Mouse (Mus musculus) neural tube, embryonic 13.5 days (tissue): ENCODE measurements around the gene Frmd8. TPM values are rescaled to one million over a fixed set of nuclear protein-coding genes. Genes with fewer than 3 reads are reported as not detected.

ENCODE experiments used
- ATAC-seq: fragments of 200-750 bp; cut with Nextera tagmentation; 2 replicates; pipeline ENCODE4 v1.8.0; 2017; ENCODE audit warnings: low read depth, mild to moderate bottlenecking, moderate TSS enrichment, moderate library complexity
- H3K27ac ChIP-seq: fragments of 300-500 bp; sonication (generic); replicated peaks from 2 replicates; pipeline ENCODE4 v1.5.1; 2015; ENCODE audit warnings: moderate library complexity, mild to moderate bottlenecking, inconsistent platforms
- H3K27me3 ChIP-seq: fragments of 300-500 bp; sonication (generic); 2 replicates; pipeline ENCODE4 v1.6.1; 2015; ENCODE audit warnings: mild to moderate bottlenecking, inconsistent platforms
- H3K36me3 ChIP-seq: fragments of 300-500 bp; sonication (generic); 2 replicates; pipeline ENCODE4 v1.6.1; 2015; ENCODE audit warnings: mild to moderate bottlenecking, inconsistent platforms
- H3K4me1 ChIP-seq: fragments of 300-500 bp; sonication (generic); replicated peaks from 2 replicates; pipeline ENCODE4 v1.6.1; 2015; ENCODE audit warnings: inconsistent platforms
- H3K4me2 ChIP-seq: fragments of 300-500 bp; sonication (generic); 2 replicates; pipeline ENCODE4 v1.6.1; 2015; ENCODE audit warnings: inconsistent platforms, mild to moderate bottlenecking, moderate library complexity
- H3K4me3 ChIP-seq: fragments of 300-500 bp; sonication (generic); 2 replicates; pipeline ENCODE4 v1.5.1; 2015; ENCODE audit warnings: mild to moderate bottlenecking, inconsistent platforms
- H3K9ac ChIP-seq: fragments of 300-500 bp; sonication (generic); 2 replicates; pipeline ENCODE4 v1.6.1; 2015; ENCODE audit warnings: moderate library complexity, mild to moderate bottlenecking, inconsistent platforms
- H3K9me3 ChIP-seq: fragments of 300-500 bp; sonication (generic); 2 replicates; pipeline ENCODE4 v1.6.1; 2016; ENCODE audit warnings: inconsistent platforms
- WGBS: fragments of 180-500 bp; shearing (Covaris S2); methylation state at CpG from one replicate; pipeline ENCODE4 v1.1.7; 2015; 5-methylcytosine and 5-hydroxymethylcytosine counted together
- polyA plus RNA-seq: library from polyadenylated mRNA; unstranded; fragments of >200 nt; fragmentation: Nextera tagmentation; extraction: Ambion mirVana; gene quantifications from 2 replicates; pipeline ENCODE4 v1.2.1, GENCODE M21; 2015

Gene Frmd8
- polyA plus RNA-seq, 1 experiment from 2014 or later: 21.1 TPM

DNA sequence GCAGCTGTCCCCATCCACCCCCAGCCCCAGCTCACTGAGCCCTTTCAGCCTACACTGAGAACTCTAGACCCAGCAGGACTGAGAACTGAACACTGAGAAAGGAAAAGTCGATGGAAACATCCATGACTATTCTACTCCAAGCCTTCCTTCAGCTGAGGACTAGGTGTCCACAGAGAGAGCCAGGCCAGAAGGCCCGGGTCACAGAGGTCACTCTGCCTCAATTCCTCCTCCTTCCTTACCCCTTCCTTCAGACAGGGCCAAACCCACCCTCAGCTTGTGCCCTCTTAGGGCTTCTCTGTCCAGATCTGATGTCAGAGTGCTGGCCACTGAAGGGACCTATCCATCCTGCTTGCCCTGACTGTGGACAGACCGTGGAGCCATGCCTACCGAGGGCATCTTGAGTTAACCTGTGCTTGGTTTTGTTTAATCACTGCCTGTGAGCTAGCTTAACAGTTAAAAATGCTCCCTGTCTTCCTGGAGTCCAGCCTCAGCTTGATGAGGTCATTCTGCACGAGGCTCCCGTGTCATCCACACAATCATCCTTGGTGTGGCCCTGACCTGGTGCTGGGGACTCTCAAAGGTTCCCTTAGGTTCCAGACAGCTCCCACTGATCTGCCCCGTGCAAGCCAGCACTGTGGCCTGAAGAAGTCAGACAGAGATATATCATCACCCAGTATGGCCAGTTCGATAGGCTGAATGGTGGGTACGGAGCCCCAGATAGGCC is 64.1 kb downstream of the Frmd8 start:
- ATAC-seq: peak; percentile 8; the same call in 1 of the 2 replicates
- peaks cover 58% of the 10 kb centered on the region for H3K4me1 ChIP-seq
- H3K4me2 ChIP-seq: no peak overlapping the region
- no peaks in the 10 kb centered on the region for H3K9me3 ChIP-seq
- no peaks in the 10 kb centered on the region for H3K36me3 ChIP-seq
- 77% methylated on average over 9 of the region's 9 CpGs for WGBS
- peak overlapping the region; percentile 52; the same call in 1 of the 2 replicates for H3K9ac ChIP-seq
- H3K27me3 ChIP-seq: no peaks in the 10 kb centered on the region
- H3K4me3 ChIP-seq: no peak overlapping the region
- peak overlapping the region; percentile 94 for H3K27ac ChIP-seq

DNA sequence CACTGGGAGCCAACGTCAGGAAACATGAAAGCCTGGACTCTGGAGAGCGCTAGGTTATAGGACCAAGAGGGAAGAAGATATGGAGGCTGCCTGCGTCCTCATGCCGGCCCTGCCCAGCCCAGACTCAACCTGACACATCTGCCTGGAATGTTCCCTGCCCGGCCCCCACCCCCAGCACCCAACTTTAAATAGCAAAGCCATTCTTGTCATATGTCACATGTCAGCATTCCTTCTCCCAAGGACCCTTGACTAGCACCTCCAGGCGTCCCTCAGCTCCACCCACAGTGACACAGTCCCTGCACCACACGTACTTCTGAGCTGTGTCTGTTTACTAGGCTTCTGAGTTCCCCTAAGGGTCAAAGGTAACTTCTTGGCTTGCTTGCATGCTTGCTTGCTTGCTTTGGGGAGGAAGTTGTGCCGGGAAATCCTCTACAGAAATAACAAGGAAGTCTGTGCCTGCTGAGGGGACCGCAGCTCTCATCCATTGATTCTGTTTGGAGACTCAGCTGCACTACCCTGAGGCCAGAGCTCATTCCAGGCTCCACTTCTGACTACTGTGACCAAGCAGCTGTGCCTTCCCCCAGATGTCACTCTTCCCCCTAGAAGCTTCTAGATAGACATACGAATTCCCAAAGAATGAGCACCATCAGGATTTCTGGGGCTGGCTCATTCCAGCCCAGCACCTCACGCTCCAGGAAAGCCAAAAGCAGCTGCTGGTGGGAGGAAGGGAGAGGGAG is 64.8 kb downstream of the Frmd8 start:
- Histone ChIP-seq H3K9me3 (no peaks in the 10 kb centered on the region), H3K4me1 (peaks cover 65% of the 10 kb centered on the region), H3K4me2 (no peak overlapping the region), H3K27ac (peak overlapping the region; percentile 94), H3K27me3 (no peaks in the 10 kb centered on the region), H3K36me3 (no peaks in the 10 kb centered on the region), H3K9ac (peak overlapping the region; percentile 52; the same call in 1 of the 2 replicates), H3K4me3 (no peak overlapping the region)
- ATAC-seq: no peak
- whole genome bisulfite sequencing: 45% methylated on average over 11 of the region's 11 CpGs

DNA sequence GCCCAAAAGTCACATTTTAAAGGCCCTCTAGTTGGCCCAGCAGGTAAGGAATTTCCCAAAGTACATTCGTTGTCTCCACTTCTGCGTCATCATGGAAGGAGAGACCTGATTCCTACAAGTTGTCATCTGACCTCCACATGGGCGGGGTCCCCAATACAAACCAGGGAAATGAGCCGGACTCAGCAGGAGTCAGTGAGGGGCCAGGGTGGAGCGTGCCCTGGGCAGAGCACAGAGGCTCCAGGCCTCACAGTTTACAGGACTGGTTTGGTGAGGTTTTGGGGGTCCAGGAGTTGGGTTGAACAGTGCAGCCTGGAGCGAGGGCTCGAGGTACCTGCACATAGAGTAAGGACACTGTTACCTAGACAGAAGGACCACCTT is 65.4 kb downstream of the Frmd8 start:
- no peak for ATAC-seq
- H3K4me3 ChIP-seq: no peak overlapping the region
- no peaks in the 10 kb centered on the region for H3K9me3 ChIP-seq
- no peaks in the 10 kb centered on the region for H3K27me3 ChIP-seq
- H3K9ac ChIP-seq: no peak overlapping the region
- H3K27ac ChIP-seq: peak overlapping the region; percentile 94
- no peaks in the 10 kb centered on the region for H3K36me3 ChIP-seq
- 57% methylated on average over 7 of the region's 7 CpGs for WGBS
- no peak overlapping the region for H3K4me2 ChIP-seq
- H3K4me1 ChIP-seq: peaks cover 71% of the 10 kb centered on the region

DNA sequence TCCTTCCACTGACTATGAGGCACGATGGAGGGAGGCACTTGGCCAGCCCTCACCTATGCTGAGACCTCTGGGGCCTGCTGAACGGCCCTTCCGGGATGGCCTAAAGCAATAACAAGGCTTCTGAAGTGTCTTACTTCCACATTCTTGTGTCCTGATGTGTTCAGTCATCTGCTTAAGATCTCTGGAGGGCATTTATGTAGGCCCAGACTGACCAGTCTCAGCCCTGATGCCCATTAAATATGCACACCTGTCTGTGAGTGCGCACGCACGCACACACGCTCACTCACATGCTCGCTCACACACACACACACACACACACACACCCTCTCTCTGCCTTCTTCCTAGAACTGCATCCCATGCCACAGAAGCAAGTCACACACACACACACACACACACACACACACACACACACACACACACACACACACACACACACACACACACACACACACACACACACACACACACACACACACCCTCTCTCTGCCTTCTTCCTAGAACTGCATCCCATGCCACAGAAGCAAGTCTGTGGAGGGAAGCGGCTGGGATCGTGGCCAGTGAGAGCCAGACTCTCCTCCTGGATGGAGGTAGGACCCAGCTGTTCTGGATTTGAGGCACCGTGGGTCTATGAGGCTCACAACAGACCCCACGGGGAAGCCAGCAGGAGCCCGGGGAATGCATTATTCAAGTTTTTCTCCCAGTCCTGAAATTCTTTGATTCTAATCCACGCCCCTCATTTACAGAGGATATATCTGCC is 65.9 kb downstream of the Frmd8 start:
- WGBS: 64% methylated on average over 14 of the region's 14 CpGs
- ATAC-seq: no peak
- H3K4me1 ChIP-seq: peaks cover 76% of the 10 kb centered on the region
- H3K36me3 ChIP-seq: no peaks in the 10 kb centered on the region
- no peak overlapping the region for H3K9ac ChIP-seq
- peak overlapping the region; percentile 94 for H3K27ac ChIP-seq
- no peak overlapping the region for H3K4me3 ChIP-seq
- H3K4me2 ChIP-seq: no peak overlapping the region
- H3K27me3 ChIP-seq: no peaks in the 10 kb centered on the region
- no peaks in the 10 kb centered on the region for H3K9me3 ChIP-seq

DNA sequence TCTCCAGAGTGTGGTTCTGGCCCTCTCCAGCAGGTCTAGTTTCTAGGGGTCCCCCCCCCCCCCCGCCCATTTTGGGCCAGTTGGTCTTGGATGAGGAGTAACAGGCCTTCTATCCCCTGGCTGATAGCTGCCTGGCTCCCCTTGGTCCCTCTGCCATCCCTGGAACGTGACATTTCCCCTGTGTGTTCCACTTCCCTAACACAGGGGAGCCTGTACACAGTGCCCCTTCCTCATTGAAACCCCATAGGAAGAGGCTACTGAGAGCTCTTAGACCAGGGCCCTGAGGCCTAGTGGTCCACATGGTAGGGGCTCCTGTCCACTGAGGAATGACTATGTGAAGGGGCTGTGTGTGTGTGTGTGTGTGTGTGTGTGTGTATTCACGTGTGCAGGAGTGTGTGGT is 67.3 kb downstream of the Frmd8 start:
- 54% methylated on average over 3 of the region's 3 CpGs for WGBS
- H3K9me3 ChIP-seq: no peaks in the 10 kb centered on the region
- no peak overlapping the region for H3K4me3 ChIP-seq
- H3K27ac ChIP-seq: no peak overlapping the region
- no peak overlapping the region for H3K9ac ChIP-seq
- no peaks in the 10 kb centered on the region for H3K27me3 ChIP-seq
- H3K36me3 ChIP-seq: no peaks in the 10 kb centered on the region
- peaks cover 79% of the 10 kb centered on the region for H3K4me1 ChIP-seq
- no peak overlapping the region for H3K4me2 ChIP-seq
- no peak for ATAC-seq

DNA sequence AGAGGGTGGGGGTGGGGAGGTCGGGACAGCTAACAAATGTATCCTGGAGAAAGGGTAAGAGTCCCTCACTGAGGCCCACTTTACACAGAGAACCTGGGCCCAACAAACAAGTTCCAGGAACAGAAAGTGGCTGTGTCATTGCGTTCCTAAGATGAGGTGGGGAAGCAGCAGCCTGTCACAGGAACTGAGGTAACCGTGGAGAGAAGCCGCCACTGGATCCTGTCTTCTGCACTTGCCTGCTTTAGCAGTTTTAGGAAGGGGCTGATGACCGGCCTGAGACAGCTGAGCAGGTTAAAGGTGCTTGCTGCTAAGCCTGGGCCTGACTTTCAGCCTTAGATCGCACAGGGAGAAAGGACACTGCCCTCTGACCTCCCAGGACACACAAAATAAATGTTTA is 68.3 kb downstream of the Frmd8 start:
- Histone ChIP-seq H3K4me2 (no peak overlapping the region), H3K4me1 (peaks cover 71% of the 10 kb centered on the region)

DNA sequence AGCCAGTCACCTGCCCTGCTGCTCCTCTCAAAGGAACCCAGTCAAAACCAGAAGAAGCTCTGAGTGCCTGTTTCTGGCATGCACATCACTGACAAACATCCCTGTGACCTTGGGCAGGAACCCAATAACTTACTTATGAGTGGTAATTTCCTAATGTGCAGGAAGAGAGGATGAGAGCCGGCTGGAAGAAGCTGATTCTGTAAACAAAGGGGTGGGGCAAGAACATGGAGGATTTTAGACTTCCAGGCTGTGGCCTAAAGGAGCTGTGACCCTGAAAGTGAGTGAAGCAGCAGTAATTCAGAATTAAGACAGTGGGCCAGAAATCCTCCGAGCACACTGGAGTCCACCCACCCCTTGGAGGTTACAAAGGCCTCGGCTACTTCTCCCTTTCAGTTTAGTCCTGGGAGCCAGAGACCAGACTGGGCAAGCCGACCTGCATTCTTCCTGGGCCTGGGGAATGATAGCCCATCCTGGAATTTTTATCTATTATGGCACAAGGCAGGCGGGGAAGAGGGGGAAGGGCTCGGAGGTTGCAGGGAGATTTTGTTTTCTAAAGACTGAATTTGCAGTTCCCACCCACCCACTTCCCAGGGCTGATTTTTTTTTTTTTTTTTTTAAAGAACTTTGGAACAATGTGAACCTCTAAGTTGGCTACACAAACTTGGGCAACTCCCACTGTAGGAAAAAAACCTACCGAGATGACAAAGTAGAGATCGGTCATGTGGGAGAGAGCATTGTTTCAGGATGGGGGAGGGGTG is 68.8 kb downstream of the Frmd8 start:
- H3K4me1 ChIP-seq: peaks cover 65% of the 10 kb centered on the region
- no peak overlapping the region for H3K4me3 ChIP-seq
- H3K4me2 ChIP-seq: peak overlapping the region; percentile 17; the same call in 1 of the 2 replicates
- ATAC-seq: no peak
- H3K9ac ChIP-seq: peak overlapping the region; percentile 46; the same call in 1 of the 2 replicates
- no peaks in the 10 kb centered on the region for H3K36me3 ChIP-seq
- WGBS: 7% methylated on average over 8 of the region's 8 CpGs
- H3K9me3 ChIP-seq: no peaks in the 10 kb centered on the region
- H3K27me3 ChIP-seq: no peaks in the 10 kb centered on the region
- H3K27ac ChIP-seq: peak overlapping the region; percentile 80

More for the DNA sequence above, 68.3 kb downstream of the Frmd8 start:
- Histone ChIP-seq H3K9ac (no peak overlapping the region), H3K27me3 (no peaks in the 10 kb centered on the region), H3K36me3 (no peaks in the 10 kb centered on the region), H3K4me3 (no peak overlapping the region), H3K9me3 (no peaks in the 10 kb centered on the region), H3K27ac (peak overlapping the region; percentile 80)
- 25% methylated on average over 6 of the region's 6 CpGs for WGBS
- ATAC-seq: no peak

DNA sequence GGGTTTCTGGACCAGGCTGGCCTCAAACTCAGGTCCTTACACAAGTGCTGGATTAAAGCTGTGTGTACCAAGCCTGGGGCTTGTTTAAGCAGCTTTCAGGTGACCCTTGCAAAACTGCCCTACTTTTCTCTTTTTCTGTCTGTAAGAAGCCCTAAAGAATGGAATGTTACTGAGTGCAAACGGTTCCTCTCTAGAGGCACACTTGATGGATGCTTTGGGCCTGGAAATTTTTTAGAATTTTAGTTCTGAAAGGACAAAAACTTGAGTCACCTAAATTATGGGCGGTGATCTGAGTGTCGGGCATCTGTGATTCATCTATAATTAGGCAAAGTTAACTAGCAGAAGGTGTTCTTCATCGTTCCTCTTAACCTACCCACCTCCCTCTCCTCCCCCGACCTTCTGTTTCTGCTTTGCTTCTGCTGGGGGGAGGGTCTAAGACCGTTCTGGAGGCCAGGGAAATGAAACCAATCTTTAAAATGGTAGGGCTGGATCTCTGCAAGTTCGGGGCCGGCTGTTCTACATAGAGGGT is 70.6 kb downstream of the Frmd8 start:
- peaks cover 47% of the 10 kb centered on the region for H3K4me1 ChIP-seq
- peak overlapping the region; percentile 82 for H3K4me3 ChIP-seq
- H3K9me3 ChIP-seq: no peaks in the 10 kb centered on the region
- no peaks in the 10 kb centered on the region for H3K27me3 ChIP-seq
- WGBS: 33% methylated on average over 8 of the region's 8 CpGs
- peak overlapping the region; percentile 100 for H3K27ac ChIP-seq
- H3K4me2 ChIP-seq: peak overlapping the region; percentile 100
- H3K36me3 ChIP-seq: no peaks in the 10 kb centered on the region
- H3K9ac ChIP-seq: peak overlapping the region; percentile 79
- no peak for ATAC-seq

DNA sequence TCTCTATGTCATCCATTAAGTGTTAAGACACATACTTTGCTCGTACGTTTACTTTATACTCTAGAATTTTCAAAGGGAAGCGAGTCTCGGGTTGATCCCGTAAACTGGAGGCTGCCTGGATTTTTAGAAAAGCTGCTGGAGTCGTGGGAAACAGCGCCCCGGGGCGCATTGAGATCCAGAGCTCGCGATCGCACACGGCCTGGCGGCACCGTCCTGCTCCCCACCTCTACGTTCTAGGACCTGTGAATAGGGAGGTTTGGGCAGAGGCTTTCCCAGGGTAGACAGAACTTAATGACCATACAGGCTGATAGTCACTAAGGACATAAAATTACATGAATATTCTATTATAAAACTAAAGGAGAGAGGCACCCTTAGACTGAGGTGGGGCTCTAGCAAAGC is 71.2 kb downstream of the Frmd8 start:
- Histone ChIP-seq H3K27ac (peak overlapping the region; percentile 100), H3K4me1 (peaks cover 44% of the 10 kb centered on the region), H3K27me3 (no peaks in the 10 kb centered on the region), H3K9ac (peak overlapping the region; percentile 79), H3K36me3 (peaks cover under 1% of the 10 kb centered on the region; the same call in 1 of the 2 replicates), H3K4me2 (peak overlapping the region; percentile 100), H3K4me3 (peak overlapping the region; percentile 82), H3K9me3 (no peaks in the 10 kb centered on the region)
- 2% methylated on average over 16 of the region's 16 CpGs for WGBS
- peak; percentile 40; the same call in 1 of the 2 replicates for ATAC-seq

DNA sequence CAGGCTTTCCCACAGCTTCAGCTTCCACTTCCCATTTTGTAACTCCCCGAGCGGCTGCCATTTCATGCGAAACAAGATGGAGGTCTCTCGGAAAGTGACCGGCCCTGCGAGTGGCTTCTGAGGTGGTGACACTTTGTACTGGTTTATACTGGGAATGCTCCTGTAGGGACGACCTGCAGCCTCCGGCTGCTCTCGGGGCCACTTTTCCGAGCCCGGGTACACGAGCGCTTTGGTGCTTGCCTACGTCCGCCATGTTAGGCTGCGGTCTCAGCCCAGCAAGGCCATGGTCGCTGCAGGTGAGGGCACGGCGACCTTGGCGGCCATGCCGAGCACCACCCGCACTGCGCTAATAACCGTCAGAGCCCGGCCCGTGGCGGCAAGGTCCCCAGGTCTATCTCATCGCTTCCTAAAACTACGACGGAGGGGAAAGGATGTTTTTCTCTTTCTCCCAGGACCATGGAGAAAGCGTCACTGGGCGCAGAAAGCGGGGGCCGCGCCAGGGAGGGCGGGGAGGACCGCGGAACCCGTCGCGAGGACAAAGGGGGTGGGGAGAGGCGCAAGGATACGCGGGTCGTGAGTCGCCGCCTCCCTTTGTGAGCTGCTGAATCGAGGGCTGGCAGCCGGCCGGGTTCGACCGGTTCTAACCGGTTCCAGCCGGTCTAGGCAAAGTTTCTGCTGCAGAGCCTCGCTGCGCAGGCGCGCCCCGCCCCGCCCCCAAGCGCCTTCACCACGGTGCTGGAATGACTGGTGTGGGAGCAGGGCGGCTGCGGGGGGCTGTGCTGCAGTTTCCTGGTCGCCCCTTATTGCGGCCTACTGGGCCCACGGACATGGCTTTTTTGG is 71.8 kb downstream of the Frmd8 start:
- peaks cover 6% of the 10 kb centered on the region for H3K36me3 ChIP-seq
- peak overlapping the region; percentile 100 for H3K4me2 ChIP-seq
- no peaks in the 10 kb centered on the region for H3K9me3 ChIP-seq
- peak overlapping the region; percentile 99 for H3K9ac ChIP-seq
- peak; percentile 97 for ATAC-seq
- peaks cover 40% of the 10 kb centered on the region for H3K4me1 ChIP-seq
- H3K4me3 ChIP-seq: peak overlapping the region; percentile 82
- under 1% methylated on average over 67 of the region's 67 CpGs for WGBS
- no peaks in the 10 kb centered on the region for H3K27me3 ChIP-seq
- H3K27ac ChIP-seq: peak overlapping the region; percentile 100

DNA sequence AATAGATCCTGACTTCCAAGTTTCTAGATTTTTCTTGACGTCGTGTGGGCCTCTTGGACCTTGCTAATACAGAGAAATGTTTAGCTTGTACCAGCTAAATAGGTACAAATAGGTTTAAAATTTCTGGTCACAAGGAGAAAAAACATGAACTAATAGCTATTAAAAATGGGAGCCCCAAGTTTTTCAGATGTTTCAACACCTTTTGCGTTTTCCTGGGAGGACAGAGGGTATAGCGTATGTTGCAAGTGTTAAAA is 72.4 kb downstream of the Frmd8 start:
- H3K36me3 ChIP-seq: peaks cover 10% of the 10 kb centered on the region
- peak overlapping the region; percentile 100 for H3K27ac ChIP-seq
- H3K27me3 ChIP-seq: no peaks in the 10 kb centered on the region
- H3K4me1 ChIP-seq: peaks cover 44% of the 10 kb centered on the region
- H3K4me2 ChIP-seq: peak overlapping the region; percentile 100
- WGBS: 0% methylated on average over 4 of the region's 4 CpGs
- no peaks in the 10 kb centered on the region for H3K9me3 ChIP-seq
- peak overlapping the region; percentile 99 for H3K9ac ChIP-seq
- ATAC-seq: no peak
- H3K4me3 ChIP-seq: peak overlapping the region; percentile 82
